Mouse (Mus musculus) CD8-positive naive resting alpha-beta T cell, adult 57 days (primary cell): ENCODE data around the gene Prr23a2. TPM values are rescaled to one million over a fixed set of nuclear protein-coding genes. Genes with fewer than 3 reads are reported as not detected.

ENCODE experiments used
- total RNA-seq: library from RNA; stranded (reverse); gene quantifications from one replicate; pipeline ENCODE4 v1.2.4, GENCODE M21; 2023

Prr23a2 gene
- not detected for total RNA-seq

GRCm38 (mm10) chr9:98856210-98856609 lies at the start of gene Prr23a2:
Prr23a2 (plus strand) TSS chr9:98856494.

DNA sequence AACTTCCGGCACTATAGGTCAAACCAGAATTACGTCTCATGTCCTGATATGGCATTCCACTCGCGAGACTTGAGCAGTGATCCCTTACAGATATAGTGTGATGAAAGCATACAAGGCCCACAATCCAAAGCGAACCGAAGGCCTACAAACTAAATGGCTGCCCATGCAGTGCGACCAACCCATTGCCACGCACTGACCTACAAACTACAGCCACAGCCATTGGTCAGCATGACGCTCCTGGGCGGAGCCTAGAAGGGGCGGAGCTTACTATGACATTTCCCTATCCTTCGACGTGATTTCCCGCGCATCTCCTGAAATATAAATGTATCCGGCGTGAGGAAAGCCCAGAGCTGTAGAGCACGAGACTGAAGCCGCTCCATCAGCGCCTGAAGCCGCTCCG lies 14.2 kb upstream of the Prr23a2 start, which contains the start of gene Prr23a1:
TSS of gene Prr23a1 (plus strand) at position 387 of the 400 bp plus-strand sequence.

GRCm38 (mm10) chr9:98864571-98864970 lies 8.3 kb downstream of the Prr23a2 start, which contains the start of gene Prr23a3:
Prr23a3 (plus strand) TSS chr9:98864767.

GRCm38 (mm10) chr9:98902819-98903218 lies 46.5 kb downstream of the Prr23a2 start, which contains the start of gene 7420426K07Rik:
7420426K07Rik (plus strand) TSS chr9:98903119.

Other genes with a start within 250 kb of the Prr23a2 start
- not detected for gene Prr23a1, start 14.0 kb upstream of the Prr23a2 start, total RNA-seq
- not detected for gene Prr23a3, start 8.3 kb downstream of the Prr23a2 start, total RNA-seq
- not detected for gene 7420426K07Rik, start 46.6 kb downstream of the Prr23a2 start, total RNA-seq
- not detected for gene Foxl2, start 98.8 kb downstream of the Prr23a2 start, total RNA-seq
- gene Faim, start 129.9 kb downstream of the Prr23a2 start, total RNA-seq: 29.0 TPM
- not detected for gene Gm1123, start 179.2 kb downstream of the Prr23a2 start, total RNA-seq